8 mouse cellular contexts compared by ENCODE assay signal in the genomic region with DNA sequence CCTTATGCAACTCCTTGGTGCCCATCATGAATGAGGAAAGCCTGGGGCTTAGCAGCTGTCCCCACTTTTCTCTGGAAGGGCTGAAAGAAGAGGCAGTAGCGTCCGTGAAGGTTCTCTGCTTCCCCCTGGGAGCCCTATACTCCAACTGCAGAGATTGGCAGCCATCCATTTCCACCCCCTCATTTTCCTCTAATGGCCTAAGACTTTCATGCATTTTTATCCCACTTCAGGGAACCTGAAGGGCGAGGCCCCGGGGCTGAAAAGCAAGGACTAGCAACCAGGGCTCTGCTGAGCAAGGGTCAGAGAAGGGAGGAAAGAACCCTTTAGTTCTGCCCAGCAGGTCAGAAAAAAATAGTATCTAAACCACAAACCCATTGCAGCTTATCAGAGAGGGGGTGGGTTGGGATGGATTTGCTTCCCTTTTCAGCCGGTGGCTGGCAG. TPM values are rescaled to one million over a fixed set of nuclear protein-coding genes. Genes with fewer than 3 reads are reported as not detected.
DNase-seq lines count a peak whose midpoint lies in the region; ATAC-seq and TF ChIP-seq lines count a peak whose summit lies in the region.

No protein-coding gene starts in this region.

- peak overlapping the region; percentile 88 for H3K4me2 ChIP-seq in embryonic facial prominence, embryonic 15.5 days (replicated peaks)
- peak overlapping the region; percentile 87 for H3K4me2 ChIP-seq in hindbrain, embryonic 12.5 days (replicated peaks)
- H3K4me2 ChIP-seq in limb, embryonic 11.5 days (ENCODE audit: low read depth, severe bottlenecking): peak overlapping the region; percentile 81
- peak overlapping the region; percentile 93 for H3K4me2 ChIP-seq in neural tube, embryonic 15.5 days

- TF ChIP-seq CTCF in thymus, adult 2 months (IDR thresholded peaks at IDR 0.05; ENCODE audit: borderline replicate concordance, control insufficient read depth, extremely low read depth, insufficient read depth, low read length, poor library complexity): no peak

- peaks cover 28% of the 10 kb centered on the region for H3K36me3 ChIP-seq in embryonic facial prominence, embryonic 15.5 days
- peaks cover 25% of the 10 kb centered on the region for H3K36me3 ChIP-seq in hindbrain, embryonic 12.5 days
- peaks cover 5% of the 10 kb centered on the region for H3K36me3 ChIP-seq in limb, embryonic 11.5 days (ENCODE audit: control insufficient read depth, insufficient read depth, low read length)
- H3K36me3 ChIP-seq in neural tube, embryonic 15.5 days: peaks cover 21% of the 10 kb centered on the region
- peaks cover 4% of the 10 kb centered on the region; the same call in 1 of the 2 replicates for H3K36me3 ChIP-seq in thymus, adult 2 months (ENCODE audit: control insufficient read depth, insufficient read depth, low read length)

- no peaks in the 10 kb centered on the region for H3K27me3 ChIP-seq in embryonic facial prominence, embryonic 15.5 days
- H3K27me3 ChIP-seq in hindbrain, embryonic 12.5 days: no peaks in the 10 kb centered on the region
- H3K27me3 ChIP-seq in limb, embryonic 11.5 days (ENCODE audit: control insufficient read depth, insufficient read depth, low read length): no peaks in the 10 kb centered on the region
- no peaks in the 10 kb centered on the region for H3K27me3 ChIP-seq in neural tube, embryonic 15.5 days (replicated peaks)
- no peaks in the 10 kb centered on the region for H3K27me3 ChIP-seq in thymus, adult 2 months (ENCODE audit: control insufficient read depth, insufficient read depth, low read length)

- TF ChIP-seq POLR2A in thymus, adult 2 months (IDR thresholded peaks at IDR 0.05; ENCODE audit: control insufficient read depth, extremely low read depth, insufficient read depth, low read length, poor library complexity): no peak

- peak overlapping the region; percentile 65 for H3K4me3 ChIP-seq in embryonic facial prominence, embryonic 15.5 days (replicated peaks)
- peak overlapping the region; percentile 59 for H3K4me3 ChIP-seq in hindbrain, embryonic 12.5 days
- H3K4me3 ChIP-seq in limb, embryonic 11.5 days (ENCODE audit: low read depth, low read length): peak overlapping the region; percentile 59
- peak overlapping the region; percentile 64 for H3K4me3 ChIP-seq in neural tube, embryonic 15.5 days (replicated peaks)
- H3K4me3 ChIP-seq in thymus, adult 2 months (ENCODE audit: control insufficient read depth, insufficient read depth, low read length): no peak overlapping the region; the same call in 1 of the 2 replicates

- DNase-seq in right cerebral cortex, postnatal 14 days: peak; percentile 43
- DNase-seq in right cerebral cortex, postnatal 36 days (ENCODE audit: low spot score in 2 of 2): no peak
- no peak for DNase-seq in limb, embryonic 11.5 days (ENCODE audit: low spot score)
- DNase-seq in thymus, adult 2 months: no peak
- DNase-seq in yolk sac, embryonic 10.5 days (ENCODE audit: low spot score): no peak

- no peaks in the 10 kb centered on the region for H3K9me3 ChIP-seq in embryonic facial prominence, embryonic 15.5 days (replicated peaks)
- peaks cover 8% of the 10 kb centered on the region; the same call in 1 of the 2 replicates for H3K9me3 ChIP-seq in hindbrain, embryonic 12.5 days (replicated peaks)
- no peaks in the 10 kb centered on the region for H3K9me3 ChIP-seq in limb, embryonic 11.5 days (ENCODE audit: control insufficient read depth, low read length)
- H3K9me3 ChIP-seq in neural tube, embryonic 15.5 days (replicated peaks): no peaks in the 10 kb centered on the region

- ATAC-seq in embryonic facial prominence, embryonic 15.5 days (ENCODE audit: insufficient number of reproducible peaks, low FRiP score, low TSS enrichment, low read depth): no peak
- no peak for ATAC-seq in hindbrain, embryonic 12.5 days (ENCODE audit: low FRiP score)
- ATAC-seq in limb, embryonic 11.5 days (ENCODE audit: insufficient number of reproducible peaks, low FRiP score, low TSS enrichment, low read depth): no peak
- no peak for ATAC-seq in neural tube, embryonic 15.5 days (ENCODE audit: low FRiP score)

- H3K27ac ChIP-seq in embryonic facial prominence, embryonic 15.5 days (replicated peaks): peak overlapping the region; percentile 4; the same call in 1 of the 2 replicates
- H3K27ac ChIP-seq in hindbrain, embryonic 12.5 days: no peak overlapping the region; the same call in 1 of the 2 replicates
- no peak overlapping the region for H3K27ac ChIP-seq in limb, embryonic 11.5 days (replicated peaks; ENCODE audit: low read depth, low read length)
- H3K27ac ChIP-seq in neural tube, embryonic 15.5 days (replicated peaks): peak overlapping the region; percentile 84
- H3K27ac ChIP-seq in thymus, adult 2 months (ENCODE audit: control insufficient read depth, insufficient read depth, low read length): no peak overlapping the region

- WGBS in embryonic facial prominence, embryonic 15.5 days: 13% methylated on average over 5 of the region's 5 CpGs
- WGBS in hindbrain, embryonic 12.5 days: 26% methylated on average over 5 of the region's 5 CpGs
- WGBS in limb, embryonic 11.5 days: 43% methylated on average over 5 of the region's 5 CpGs
- 3% methylated on average over 5 of the region's 5 CpGs for WGBS in neural tube, embryonic 15.5 days
- WGBS in thymus, adult 2 months: 34% methylated on average over 5 of the region's 5 CpGs

- no peak overlapping the region for H3K9ac ChIP-seq in embryonic facial prominence, embryonic 15.5 days
- peak overlapping the region; percentile 74; the same call in 1 of the 2 replicates for H3K9ac ChIP-seq in hindbrain, embryonic 12.5 days
- H3K9ac ChIP-seq in limb, embryonic 11.5 days (ENCODE audit: low read length): no peak overlapping the region
- peak overlapping the region; percentile 83 for H3K9ac ChIP-seq in neural tube, embryonic 15.5 days (replicated peaks)

- H3K4me1 ChIP-seq in embryonic facial prominence, embryonic 15.5 days: peaks cover 22% of the 10 kb centered on the region
- peaks cover 26% of the 10 kb centered on the region for H3K4me1 ChIP-seq in hindbrain, embryonic 12.5 days
- peaks cover 9% of the 10 kb centered on the region for H3K4me1 ChIP-seq in limb, embryonic 11.5 days (ENCODE audit: control insufficient read depth, insufficient read depth, low read length)
- peaks cover 33% of the 10 kb centered on the region for H3K4me1 ChIP-seq in neural tube, embryonic 15.5 days
- H3K4me1 ChIP-seq in thymus, adult 2 months (replicated peaks; ENCODE audit: control insufficient read depth, insufficient read depth, low read length): peaks cover 24% of the 10 kb centered on the region

RNA-seq across cellular contexts. Expression of a gene that starts 0.9 kb away (rescaled TPM):
- polyA plus RNA-seq in embryonic facial prominence, embryonic 15.5 days (2015; fragmentation: Nextera tagmentation; extraction: Ambion mirVana): 23.3 and 23.5 TPM in 2 replicates
- 19.9 and 21.9 TPM in 2 replicates for polyA plus RNA-seq in hindbrain, embryonic 12.5 days (2016; fragmentation: Nextera tagmentation; extraction: Ambion mirVana)
- 21.1 and 24.2 TPM in 2 replicates for polyA plus RNA-seq in limb, embryonic 11.5 days (2014; fragmentation: Nextera tagmentation; extraction: Ambion mirVana)
- polyA plus RNA-seq in neural tube, embryonic 15.5 days (2015; fragmentation: Nextera tagmentation; extraction: Ambion mirVana): 17.5 and 18.6 TPM in 2 replicates
- polyA plus RNA-seq in thymus, adult 2 months (2012; rRNA removed): 61.2 and 64.8 TPM in 2 replicates

RNA-seq across cellular contexts. Expression of a gene that starts 20.4 kb away (rescaled TPM):
- polyA plus RNA-seq in embryonic facial prominence, embryonic 15.5 days (2015; fragmentation: Nextera tagmentation; extraction: Ambion mirVana): 119 and 121 TPM in 2 replicates
- polyA plus RNA-seq in hindbrain, embryonic 12.5 days (2016; fragmentation: Nextera tagmentation; extraction: Ambion mirVana): 97.7 and 99.9 TPM in 2 replicates
- polyA plus RNA-seq in limb, embryonic 11.5 days (2014; fragmentation: Nextera tagmentation; extraction: Ambion mirVana): 85.5 and 91.0 TPM in 2 replicates
- 65.3 and 83.4 TPM in 2 replicates for polyA plus RNA-seq in neural tube, embryonic 15.5 days (2015; fragmentation: Nextera tagmentation; extraction: Ambion mirVana)
- 32.4 and 33.5 TPM in 2 replicates for polyA plus RNA-seq in thymus, adult 2 months (2012; rRNA removed)

Comparison
In these comparisons a context has a peak if more than half of its experiments do, and no peak if none do; other contexts are left out.
1. H3K27ac ChIP-seq: peak in embryonic facial prominence, embryonic 15.5 days (single experiment) and neural tube, embryonic 15.5 days (single experiment); none in hindbrain, embryonic 12.5 days (single experiment), limb, embryonic 11.5 days (single experiment) and thymus, adult 2 months (single experiment).
2. H3K9ac ChIP-seq: peak in hindbrain, embryonic 12.5 days (single experiment) and neural tube, embryonic 15.5 days (single experiment); none in embryonic facial prominence, embryonic 15.5 days (single experiment) and limb, embryonic 11.5 days (single experiment).
3. Peak in every context shown above with its lines, with median percentiles within 50 percentile points of each other: H3K4me2 ChIP-seq.